Mouse (Mus musculus): Measurements from ENCODE around the gene Gm20489.

Gm20489 gene

GRCm38 (mm10) chrX:101260441-101261325 is 8.1 kb downstream of the Gm20489 start:
- DNase-seq = peak; percentile 38 to 64

GRCm38 (mm10) chrX:101256603-101257002 is 12.2 kb downstream of the Gm20489 start:
- DNase-seq = peak; percentile 40 to 64

- peak; percentile 32 to 51 for DNase-seq
These were observed 14.1 kb downstream of the Gm20489 start for GRCm38 (mm10) chrX:101254740-101255139.

- peak; percentile 88 to 93 for DNase-seq
These were observed 14.7 kb downstream of the Gm20489 start, which contains the start of gene Foxo4 for GRCm38 (mm10) chrX:101253952-101254729. Foxo4 (plus strand) TSS chrX:101254528.

GRCm38 (mm10) chrX:101245011-101245410 is 23.8 kb downstream of the Gm20489 start:
- no peak for DNase-seq

GRCm38 (mm10) chrX:101222796-101223162 is 46.0 kb downstream of the Gm20489 start:
- DNase-seq = no peak

GRCm38 (mm10) chrX:101221834-101222795 is 46.7 kb downstream of the Gm20489 start, which contains the start of gene Snx12:
Snx12 (minus strand) TSS chrX:101222563.
- peak; percentile 81 to 90 for DNase-seq
